Mouse (Mus musculus): ENCODE measurements around the gene Trank1. TPM values are rescaled to one million over a fixed set of nuclear protein-coding genes. Genes with fewer than 3 reads are reported as not detected.

Trank1 gene
- total RNA-seq, 2 experiments from 2014 or later: 0.05 to 0.19 TPM

DNA sequence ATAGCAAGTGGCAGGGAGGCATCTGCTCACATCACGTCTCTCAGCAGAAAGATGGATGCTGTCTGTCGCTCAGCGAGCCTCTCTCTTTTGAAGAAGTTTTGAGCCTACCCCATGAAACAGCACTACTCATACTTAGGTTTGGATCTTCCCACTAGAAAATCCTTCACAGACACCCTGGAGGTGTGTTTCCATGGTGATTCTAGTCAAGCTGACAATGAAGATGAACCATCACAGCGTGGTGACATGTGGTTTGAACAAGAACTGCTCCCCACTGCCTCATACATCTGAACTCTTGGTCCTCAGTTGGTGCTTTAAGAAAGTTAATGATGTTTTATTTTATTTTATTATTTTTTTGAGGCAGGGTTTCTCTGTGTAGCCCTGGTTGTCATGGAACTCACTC is 114.4 kb downstream of the Trank1 start:
- no peak for DNase-seq

DNA sequence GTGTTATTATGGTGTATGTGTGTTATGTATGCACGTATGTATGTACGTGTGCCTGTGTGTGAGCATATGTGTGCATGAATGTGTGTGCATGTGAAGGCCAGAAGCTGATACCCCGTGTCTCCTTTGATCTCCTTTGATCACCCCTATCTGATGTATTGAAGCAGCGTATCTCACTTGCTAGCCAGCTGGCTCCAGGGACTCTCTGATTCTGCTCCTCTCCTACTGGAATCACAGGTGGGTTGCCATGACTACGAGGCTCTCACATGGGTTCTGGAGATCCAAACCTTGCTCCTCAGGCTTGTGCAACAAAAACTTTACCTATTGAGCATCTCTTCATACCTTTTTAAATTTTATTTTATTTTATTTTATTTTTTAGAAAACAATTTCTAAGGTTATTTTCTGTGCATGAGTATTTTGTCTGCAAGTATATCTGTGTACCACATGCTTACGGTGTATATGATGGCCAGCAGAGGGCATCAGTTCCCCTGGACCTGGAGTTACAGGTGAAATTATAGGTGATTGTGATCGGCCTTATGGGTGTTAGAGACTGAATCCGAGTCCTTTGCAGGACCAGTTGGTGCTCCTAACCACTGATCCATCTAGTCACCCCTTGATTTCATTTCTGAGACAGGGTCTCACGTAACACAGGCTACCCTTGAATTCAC is 116.5 kb downstream of the Trank1 start:
- DNase-seq: no peak

DNA sequence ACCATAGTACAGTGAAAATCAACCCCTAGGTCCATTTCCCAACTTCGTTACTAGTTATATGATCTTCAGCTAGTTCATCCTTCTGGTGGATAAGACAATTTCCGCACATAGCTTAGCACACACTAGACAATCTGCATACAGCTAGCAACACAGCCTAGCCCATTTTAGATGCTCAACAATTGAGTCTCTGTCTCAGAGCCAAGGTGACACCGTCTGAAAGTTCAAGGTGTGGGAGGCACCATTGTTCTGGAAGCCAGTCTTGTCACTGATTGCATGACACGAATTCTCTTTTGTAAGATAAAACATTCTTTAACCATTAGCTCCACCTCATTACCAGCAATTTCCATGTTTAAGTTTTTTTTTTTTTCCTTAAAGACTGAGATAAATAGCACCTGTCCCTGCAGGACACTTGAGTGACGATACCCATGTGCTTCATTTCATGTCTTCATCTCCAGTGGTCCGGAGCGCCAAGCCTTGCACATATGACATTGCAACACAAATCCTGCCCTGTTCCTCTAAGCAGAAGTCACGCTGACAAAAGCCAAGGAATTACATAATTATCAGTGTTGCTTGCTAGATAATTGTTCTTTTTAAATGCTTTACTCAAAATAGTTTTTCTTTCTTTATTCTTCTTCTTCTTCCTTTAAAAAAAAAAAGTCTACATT is 117.3 kb downstream of the Trank1 start:
- DNase-seq: no peak

DNA sequence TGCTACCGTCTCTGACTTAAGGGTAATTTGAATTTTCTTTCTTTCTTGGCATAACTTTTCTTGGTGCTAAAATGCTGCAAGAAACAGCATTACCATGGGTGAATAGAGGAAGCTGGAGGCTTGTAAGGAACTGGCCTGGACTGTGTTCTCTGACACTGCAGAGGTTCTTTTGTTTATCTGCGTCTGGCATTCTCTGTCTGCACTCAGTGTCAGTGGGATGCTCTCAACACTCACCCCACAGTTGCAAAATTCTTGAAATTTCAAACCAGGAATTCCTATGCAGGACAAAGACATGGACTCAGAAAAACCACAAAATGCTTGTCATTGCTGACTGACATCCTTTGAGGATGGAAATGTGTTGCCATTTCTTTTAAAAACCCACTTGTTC is 117.8 kb downstream of the Trank1 start:
- no peak for DNase-seq

DNA sequence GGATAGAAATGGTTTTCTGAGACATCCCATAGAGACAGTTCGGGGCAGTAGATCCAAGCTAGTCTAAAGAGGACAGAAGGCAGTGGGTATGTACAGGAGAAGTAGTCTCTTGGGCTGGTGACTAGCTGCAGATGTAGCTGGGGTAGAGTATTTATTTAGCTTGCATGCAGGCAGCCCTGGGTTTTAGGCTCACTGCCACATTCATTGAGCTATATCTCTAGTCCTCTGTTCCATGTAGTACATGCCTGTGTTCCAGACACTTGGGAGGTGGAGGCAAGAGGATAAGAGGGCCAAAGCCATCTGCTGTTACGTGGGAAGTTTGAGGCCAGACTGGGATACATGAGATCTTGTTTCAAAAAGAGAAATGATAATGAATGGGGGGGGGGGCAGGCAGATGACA is 123.9 kb downstream of the Trank1 start:
- DNase-seq: no peak

DNA sequence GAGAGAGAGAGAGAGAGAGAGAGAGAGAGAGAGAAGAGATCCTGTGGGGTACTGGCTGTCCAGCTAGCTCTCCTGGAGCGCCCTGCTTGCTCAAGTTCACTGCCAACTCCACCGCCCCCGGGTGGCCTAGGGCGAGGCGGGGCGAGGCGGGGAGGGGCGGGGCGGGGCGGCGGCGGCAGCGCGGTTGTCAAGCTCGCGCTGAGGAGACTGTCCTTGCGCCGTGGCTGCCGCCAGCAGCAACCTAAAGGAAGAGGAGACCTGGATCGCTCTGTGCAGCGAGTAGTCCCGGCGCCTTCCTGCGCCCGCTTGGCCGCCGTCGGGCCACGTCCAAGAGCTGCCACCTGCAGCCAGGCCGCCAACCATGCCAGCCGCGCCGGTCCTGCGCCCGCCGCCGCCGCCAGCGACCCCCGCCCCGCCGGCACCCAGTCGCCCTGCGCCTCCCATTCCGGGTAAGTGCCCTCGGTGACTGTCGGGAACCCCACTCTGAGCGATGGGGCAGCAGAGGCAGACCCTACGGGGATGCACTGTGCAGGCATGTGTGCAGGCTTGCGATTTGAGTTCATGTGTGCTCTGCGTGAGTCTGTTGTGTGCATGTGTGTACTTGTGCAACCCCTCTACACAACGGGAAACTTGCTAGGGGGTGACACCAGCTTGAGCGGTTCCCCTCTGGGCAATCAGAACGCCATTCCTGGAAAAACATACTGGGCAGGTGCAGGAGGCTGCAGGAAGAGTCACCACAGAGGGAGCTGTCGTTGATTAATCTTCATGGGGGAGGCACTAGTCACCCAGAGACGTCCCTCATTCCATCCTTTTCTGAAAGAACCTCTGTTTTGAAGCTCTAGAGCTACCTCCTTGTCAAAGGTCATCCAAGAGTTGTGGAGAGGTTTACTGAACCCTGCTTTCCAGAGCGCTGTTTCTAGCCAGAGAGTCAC is 127.6 kb downstream of the Trank1 start, which contains the start of gene Dclk3:
Dclk3 (plus strand) TSS at position 178 of the 932 bp plus-strand sequence.
- DNase-seq: peak; percentile 45

DNA sequence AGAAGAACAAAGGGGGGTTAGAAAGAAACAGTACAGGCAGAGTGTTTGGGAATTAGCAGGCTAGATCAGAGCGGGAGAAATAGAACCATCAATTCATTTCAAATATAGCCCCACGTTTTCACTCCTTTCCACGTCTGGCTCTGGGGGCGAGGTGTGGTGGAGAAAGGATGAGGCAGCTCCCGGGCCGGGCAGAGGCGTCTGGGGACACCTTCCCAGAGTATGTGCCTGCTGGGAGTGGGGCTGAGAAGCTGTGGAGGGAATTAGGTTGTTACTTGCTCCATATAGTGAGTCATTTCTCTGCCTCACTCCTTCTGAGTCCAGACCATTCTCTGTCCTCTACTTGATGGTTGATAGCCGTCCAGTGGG is 128.3 kb downstream of the Trank1 start:
- DNase-seq: no peak

DNA sequence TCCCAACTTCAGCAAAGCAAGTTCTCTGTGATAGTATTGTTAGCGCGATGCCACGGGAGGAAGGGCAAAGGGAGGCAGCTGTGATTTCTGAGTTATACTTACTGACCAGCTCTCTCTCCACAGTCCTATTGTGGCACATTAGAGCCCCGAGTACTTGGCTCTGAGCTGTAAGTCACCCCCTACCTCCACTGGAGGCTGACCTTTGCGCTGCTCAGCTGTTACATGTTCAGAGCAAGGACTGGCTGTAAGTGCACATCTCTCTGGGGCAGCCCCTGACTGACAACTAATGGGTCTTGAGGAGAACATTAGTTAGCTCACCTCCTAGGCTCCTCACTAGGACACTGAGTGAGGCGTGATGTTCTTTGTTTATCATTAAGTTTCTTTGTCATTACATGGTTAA is 128.9 kb downstream of the Trank1 start:
- DNase-seq: no peak

DNA sequence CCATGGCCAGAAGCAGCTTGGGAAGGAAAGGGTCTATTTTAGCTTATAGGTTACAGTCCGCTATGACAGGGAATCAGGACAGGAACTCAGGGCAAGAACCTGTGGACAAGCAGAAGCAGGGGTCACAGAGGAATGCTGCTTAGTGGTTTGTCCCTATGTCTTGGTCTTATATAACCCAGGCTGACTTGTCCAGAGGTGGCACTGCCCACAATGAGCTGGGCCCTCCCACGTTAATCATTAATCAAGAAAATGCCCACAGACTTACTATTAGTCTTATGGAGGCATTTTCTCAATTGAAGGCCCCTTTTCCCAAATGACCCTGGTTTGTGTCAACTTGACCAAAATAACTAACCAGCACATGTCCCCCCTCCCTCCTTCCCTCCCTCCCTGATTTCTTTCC is 129.6 kb downstream of the Trank1 start:
- no peak for DNase-seq

Other genes with a start within 250 kb of the Trank1 start
- 10 to 100 TPM; 63.6 to 71.3 TPM for gene Lrrfip2, start 194.1 kb upstream of the Trank1 start, total RNA-seq (2021)
- 1 to 10 TPM; 4.4 to 8.7 TPM for gene Mlh1, start 39.9 kb upstream of the Trank1 start, total RNA-seq (2021)
- 10 to 100 TPM; 18.8 to 19.2 TPM for gene Epm2aip1, start 39.8 kb upstream of the Trank1 start, total RNA-seq (2021)
- under 1 TPM; 0.59 to 0.69 TPM for gene Dclk3, start 127.3 kb downstream of the Trank1 start, total RNA-seq (2021)